Mouse (Mus musculus) kidney, adult 2 months (tissue): Measurements from ENCODE around the gene Kcnj4. TPM values are rescaled to one million over a fixed set of nuclear protein-coding genes. Genes with fewer than 3 reads are reported as not detected.

Experiments used
- DNase-seq: peaks from one replicate; pipeline ENCODE4 v3.0.0; 2021
- H3K27ac ChIP-seq: fragments of 200-500 bp; 2 replicates; pipeline ENCODE4 v1.5.1; 2012; ENCODE audit warnings: low read depth, low read length, control low read depth, inconsistent platforms; ENCODE audit not compliant: insufficient read depth
- H3K27me3 ChIP-seq: fragments of 200-500 bp; replicated peaks from 2 replicates; pipeline ENCODE4 v1.6.1; 2012; ENCODE audit warnings: mild to moderate bottlenecking, moderate library complexity, low read length, inconsistent platforms; ENCODE audit not compliant: control insufficient read depth, insufficient read depth
- H3K36me3 ChIP-seq: fragments of 200-500 bp; 2 replicates; pipeline ENCODE4 v1.6.1; 2012; ENCODE audit warnings: mild to moderate bottlenecking, moderate library complexity, low read length, inconsistent platforms; ENCODE audit not compliant: control insufficient read depth, insufficient read depth
- H3K4me1 ChIP-seq: fragments of 200-500 bp; 2 replicates; pipeline ENCODE4 v1.6.1; 2011; ENCODE audit warnings: low read length; ENCODE audit not compliant: control insufficient read depth, insufficient read depth
- H3K4me3 ChIP-seq: fragments of 200-500 bp; 2 replicates; pipeline ENCODE4 v1.5.1; 2011; ENCODE audit warnings: mild to moderate bottlenecking, low read depth, low read length, control low read depth; ENCODE audit not compliant: insufficient read depth
- CTCF ChIP-seq: fragments of 200-500 bp; conservative IDR thresholded peaks from 2 replicates; pipeline ENCODE4 v1.5.1; 2011; ENCODE audit warnings: low read depth, mild to moderate bottlenecking, control low read depth, low read length, moderate library complexity, mixed read lengths; ENCODE audit not compliant: insufficient read depth, insufficient read length
- POLR2A ChIP-seq: fragments of 200-500 bp; IDR thresholded peaks from one replicate; pipeline ENCODE4 v1.6.1; 2011; ENCODE audit warnings: low read depth, low read length, control low read depth
- whole genome bisulfite sequencing: fragments of 180-500 bp; shearing (Covaris S2); methylation state at CpG from one replicate; pipeline ENCODE4 v1.1.7; 2018; 5-methylcytosine and 5-hydroxymethylcytosine counted together
- polyA plus RNA-seq: library from polyadenylated mRNA; depleted of rRNA; stranded (reverse); fragments of >200 nt; gene quantifications from 2 replicates; pipeline ENCODE4 v1.2.3, GENCODE M21; 2012; rRNA removed

Kcnj4 gene
- polyA plus RNA-seq = 0.05 and 0.08 TPM in 2 replicates

- Histone ChIP-seq H3K27me3 (peaks cover 5% of the 10 kb centered on the region; the same call in 1 of the 2 replicates), H3K36me3 (no peaks in the 10 kb centered on the region), H3K4me3 (peak within 1 kb of the TSS; percentile 47), H3K4me1 (peaks cover 2% of the 10 kb centered on the region; the same call in 1 of the 2 replicates), H3K27ac (no peak within 1 kb of the TSS)
- WGBS = 2% methylated on average over 60 of the region's 60 CpGs
- TF ChIP-seq POLR2A (no peak), CTCF (no peak)
- no peak for DNase-seq
Observed at GRCm38 (mm10) chr15:79504707-79505452, at the start of gene Kcnj4. Gene Kcnj4, minus strand, starts transcription at chr15:79505241.

GRCm38 (mm10) chr15:79552566-79552965 is 47.5 kb upstream of the Kcnj4 start:
- WGBS = 71% methylated on average over 5 of the region's 5 CpGs
- no peaks in the 10 kb centered on the region for H3K27me3 ChIP-seq
- H3K4me3 ChIP-seq = no peak overlapping the region
- no peak overlapping the region for H3K27ac ChIP-seq
- TF ChIP-seq CTCF (no peak), POLR2A (no peak)
- no peak for DNase-seq
- no peaks in the 10 kb centered on the region for H3K36me3 ChIP-seq
- no peaks in the 10 kb centered on the region for H3K4me1 ChIP-seq

- H3K4me1 ChIP-seq = peaks cover 2% of the 10 kb centered on the region; the same call in 1 of the 2 replicates
- no peaks in the 10 kb centered on the region; the same call in 1 of the 2 replicates for H3K36me3 ChIP-seq
- TF ChIP-seq POLR2A = no peak
- TF ChIP-seq CTCF = no peak
- H3K4me3 ChIP-seq = no peak overlapping the region
- WGBS = 97% methylated on average over 2 of the region's 2 CpGs
- DNase-seq = no peak
- H3K27ac ChIP-seq = no peak overlapping the region
- no peaks in the 10 kb centered on the region for H3K27me3 ChIP-seq
Observed at GRCm38 (mm10) chr15:79548226-79548625, 43.2 kb upstream of the Kcnj4 start.

- WGBS = 83% methylated on average over 17 of the region's 17 CpGs
- Histone ChIP-seq H3K4me1 (peaks cover 2% of the 10 kb centered on the region; the same call in 1 of the 2 replicates), H3K27me3 (no peaks in the 10 kb centered on the region), H3K4me3 (peak overlapping the region; percentile 49), H3K36me3 (no peaks in the 10 kb centered on the region; the same call in 1 of the 2 replicates), H3K27ac (peak overlapping the region; percentile 87)
- DNase-seq = no peak
- TF ChIP-seq CTCF (no peak), POLR2A (no peak)
Observed at GRCm38 (mm10) chr15:79547289-79547820, 42.3 kb upstream of the Kcnj4 start.

GRCm38 (mm10) chr15:79546410-79547288 is 41.6 kb upstream of the Kcnj4 start, which contains the start of gene Ddx17:
Gene Ddx17, minus strand, starts transcription at chr15:79546741.
- Histone ChIP-seq H3K27ac (peak within 1 kb of the TSS; percentile 96), H3K27me3 (no peaks in the 10 kb centered on the region), H3K4me3 (peak within 1 kb of the TSS; percentile 87), H3K4me1 (peaks cover 2% of the 10 kb centered on the region; the same call in 1 of the 2 replicates), H3K36me3 (no peaks in the 10 kb centered on the region; the same call in 1 of the 2 replicates)
- 1% methylated on average over 84 of the region's 84 CpGs for WGBS
- TF ChIP-seq CTCF (no peak), POLR2A (peak; percentile 92)
- peak; percentile 98 for DNase-seq

GRCm38 (mm10) chr15:79545921-79546399 is 40.9 kb upstream of the Kcnj4 start:
- DNase-seq = peak; percentile 87
- TF ChIP-seq CTCF (no peak), POLR2A (no peak)
- peak overlapping the region; percentile 87 for H3K4me3 ChIP-seq

More at GRCm38 (mm10) chr15:79545921-79546399, 40.9 kb upstream of the Kcnj4 start:
- Histone ChIP-seq H3K27me3 (no peaks in the 10 kb centered on the region), H3K27ac (peak overlapping the region; percentile 96), H3K4me1 (peaks cover 2% of the 10 kb centered on the region; the same call in 1 of the 2 replicates), H3K36me3 (peaks cover 2% of the 10 kb centered on the region; the same call in 1 of the 2 replicates)
- under 1% methylated on average over 44 of the region's 52 CpGs for WGBS
